Mouse (Mus musculus) ES-E14 (cell line): ENCODE results near the gene Tfrc.

Source experiments
- CHD2 ChIP-seq: IDR thresholded peaks from 2 replicates; pipeline ENCODE4 v1.6.1; 2014; ENCODE audit warnings: mild to moderate bottlenecking, low read depth, low read length, inconsistent platforms
- HCFC1 ChIP-seq: IDR thresholded peaks from 2 replicates; pipeline ENCODE4 v1.6.1; 2012; ENCODE audit warnings: low read length, inconsistent platforms, borderline replicate concordance; ENCODE audit not compliant: insufficient read depth
- ZNF384 ChIP-seq: IDR thresholded peaks from 2 replicates; pipeline ENCODE4 v1.6.1; 2012; ENCODE audit warnings: low read depth, low read length, inconsistent platforms

DNA sequence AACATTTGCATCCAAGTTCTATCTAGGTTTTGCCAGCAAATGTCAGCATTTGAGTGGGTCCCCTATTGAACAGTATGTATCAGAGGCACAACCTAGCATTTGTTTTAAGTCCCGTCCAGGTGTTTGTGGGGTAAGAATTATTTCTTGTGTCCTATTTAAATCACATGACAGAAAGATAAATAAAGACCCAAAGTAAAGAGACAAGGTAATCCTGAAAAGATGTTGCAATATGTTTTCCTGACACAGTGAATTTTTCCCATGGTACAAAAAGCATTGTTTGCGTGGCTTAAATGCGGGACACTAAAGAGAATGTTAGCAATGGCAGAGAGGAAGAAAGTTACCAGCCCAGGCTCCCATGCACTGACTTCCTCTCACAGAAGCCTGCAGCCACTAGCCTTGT lies 38.7 kb upstream of the Tfrc start:
- TF ChIP-seq ZNF384 (no peak), HCFC1 (no peak), CHD2 (no peak)
